Mouse (Mus musculus) common myeloid progenitor, adult 5-6 weeks (primary cell): ENCODE data around the gene Abcg2. TPM values are rescaled to one million over a fixed set of nuclear protein-coding genes. Genes with fewer than 3 reads are reported as not detected.
"Not testable (repeated sequence)": the region's sequence is repeated elsewhere in the genome, so short reads cannot be mapped to it uniquely, and the experiment has no call there.

ENCODE experiments used
- ATAC-seq: replicated peaks from 2 replicates; pipeline ENCODE4 v1.8.0; 2016; ENCODE audit warnings: low read depth, mild to moderate bottlenecking, moderate TSS enrichment, inconsistent platforms; ENCODE audit not compliant: poor library complexity, severe bottlenecking
- total RNA-seq: library from RNA; stranded (forward); fragments of 200-1000, 187-1606 nt; gene quantifications from 2 replicates; pipeline ENCODE4 v1.2.3, GENCODE M21; 2017

Gene Abcg2
- total RNA-seq, result 64.8 and 82.6 TPM in 2 replicates

- ATAC-seq, result not testable (repeated sequence)
Observed at GRCm38 (mm10) chr6:58584223-58584622, at the start of gene Abcg2. Gene Abcg2, plus strand, starts transcription at chr6:58584523.

- ATAC-seq, result not testable (repeated sequence)
Observed at GRCm38 (mm10) chr6:58540263-58540662, 44.1 kb upstream of the Abcg2 start.

- ATAC-seq, result peak; percentile 72
Observed at GRCm38 (mm10) chr6:58542852-58543251, 41.5 kb upstream of the Abcg2 start.

- ATAC-seq, result not testable (repeated sequence)
Observed at GRCm38 (mm10) chr6:58544971-58545370, 39.4 kb upstream of the Abcg2 start.

- not testable (repeated sequence) for ATAC-seq
Observed at GRCm38 (mm10) chr6:58546050-58546449, 38.3 kb upstream of the Abcg2 start.

GRCm38 (mm10) chr6:58546816-58547215, 37.5 kb upstream of the Abcg2 start:
- peak; percentile 63; the same call in 1 of the 2 replicates for ATAC-seq

- not testable (repeated sequence) for ATAC-seq
Observed at GRCm38 (mm10) chr6:58553812-58554211, 30.5 kb upstream of the Abcg2 start.

- not testable (repeated sequence) for ATAC-seq
Observed at GRCm38 (mm10) chr6:58593987-58594844, 9.9 kb downstream of the Abcg2 start.

GRCm38 (mm10) chr6:58595639-58596293, 11.4 kb downstream of the Abcg2 start:
- ATAC-seq, result not testable (repeated sequence)

GRCm38 (mm10) chr6:58596294-58596653, 12.0 kb downstream of the Abcg2 start:
- peak; percentile 64 for ATAC-seq

- ATAC-seq, result not testable (repeated sequence)
Observed at GRCm38 (mm10) chr6:58602119-58602518, 17.8 kb downstream of the Abcg2 start.

- not testable (repeated sequence) for ATAC-seq
Observed at GRCm38 (mm10) chr6:58602991-58603390, 18.7 kb downstream of the Abcg2 start.

- peak; percentile 81 for ATAC-seq
Observed at GRCm38 (mm10) chr6:58603485-58604090, 19.3 kb downstream of the Abcg2 start.

- peak; percentile 24; the same call in 1 of the 2 replicates for ATAC-seq
Observed at GRCm38 (mm10) chr6:58606642-58607041, 22.3 kb downstream of the Abcg2 start.

GRCm38 (mm10) chr6:58608422-58608821, 24.1 kb downstream of the Abcg2 start:
- ATAC-seq, result no peak

- 0 out of 2 replicates have a peak, but pooled peaks have one; percentile 6 for ATAC-seq
Observed at GRCm38 (mm10) chr6:58609919-58610759, 25.8 kb downstream of the Abcg2 start.

GRCm38 (mm10) chr6:58610760-58611654, 26.7 kb downstream of the Abcg2 start:
- peak; percentile 27 for ATAC-seq

- no peak for ATAC-seq
Observed at GRCm38 (mm10) chr6:58624126-58624525, 39.8 kb downstream of the Abcg2 start.

GRCm38 (mm10) chr6:58629238-58629637, 44.9 kb downstream of the Abcg2 start:
- no peak for ATAC-seq
